Mouse (Mus musculus) intestine, postnatal 0 days (tissue): Measurements from ENCODE around the gene Prickle1. TPM values are rescaled to one million over a fixed set of nuclear protein-coding genes. Genes with fewer than 3 reads are reported as not detected.

Source experiments
- ATAC-seq: fragments of 200-750 bp; cut with Nextera tagmentation; 2 replicates; pipeline ENCODE4 v1.8.0; 2017; ENCODE audit warnings: mild to moderate bottlenecking, moderate TSS enrichment, moderate library complexity
- H3K27ac ChIP-seq: fragments of 300-500 bp; sonication (generic); 2 replicates; pipeline ENCODE4 v1.5.1; 2014; ENCODE audit warnings: mild to moderate bottlenecking, low read depth, low read length, moderate library complexity
- H3K27me3 ChIP-seq: fragments of 300-500 bp; sonication (generic); replicated peaks from 2 replicates; pipeline ENCODE4 v1.6.1; 2014; ENCODE audit warnings: low read length, mixed read lengths; ENCODE audit not compliant: control insufficient read depth, insufficient read depth
- H3K36me3 ChIP-seq: fragments of 300-500 bp; sonication (generic); 2 replicates; pipeline ENCODE4 v1.6.1; 2014; ENCODE audit warnings: mild to moderate bottlenecking, moderate library complexity; ENCODE audit not compliant: control insufficient read depth, insufficient read depth
- H3K4me1 ChIP-seq: fragments of 300-500 bp; sonication (generic); replicated peaks from 2 replicates; pipeline ENCODE4 v1.6.1; 2014; ENCODE audit warnings: antibody characterized with exemption, low read length, mixed read lengths; ENCODE audit not compliant: control insufficient read depth, insufficient read depth
- H3K4me2 ChIP-seq: fragments of 300-500 bp; sonication (generic); replicated peaks from 2 replicates; pipeline ENCODE4 v1.6.1; 2014; ENCODE audit warnings: low read depth, mild to moderate bottlenecking, moderate library complexity
- H3K4me3 ChIP-seq: fragments of 300-500 bp; sonication (generic); 2 replicates; pipeline ENCODE4 v1.5.1; 2014; ENCODE audit warnings: low read depth, low read length
- H3K9ac ChIP-seq: fragments of 300-500 bp; sonication (generic); 2 replicates; pipeline ENCODE4 v1.6.1; 2014; ENCODE audit warnings: mild to moderate bottlenecking, low read depth, low read length
- H3K9me3 ChIP-seq: fragments of 300-500 bp; sonication (generic); 2 replicates; pipeline ENCODE4 v1.6.1; 2016; ENCODE audit warnings: mixed run types; ENCODE audit not compliant: control insufficient read depth
- CTCF ChIP-seq: sonication (generic); IDR thresholded peaks from 2 replicates; pipeline ENCODE4 v1.5.1; 2016; ENCODE audit warnings: low read depth, mild to moderate bottlenecking, control low read depth, antibody characterized with exemption, moderate library complexity
- WGBS: fragments of 180-500 bp; shearing (Covaris S2); extraction: QIAGEN DNeasy Blood & Tissue Kit; methylation state at CpG from one replicate; pipeline ENCODE4 v1.1.7; 2014; 5-methylcytosine and 5-hydroxymethylcytosine counted together
- polyA plus RNA-seq: library from polyadenylated mRNA; unstranded; fragments of >200 nt; fragmentation: Nextera tagmentation; extraction: Ambion mirVana; gene quantifications from 2 replicates; pipeline ENCODE4 v1.2.1, GENCODE M21; 2015

Gene Prickle1
- polyA plus RNA-seq, 1 experiment from 2014 or later, result 6.5 TPM

DNA sequence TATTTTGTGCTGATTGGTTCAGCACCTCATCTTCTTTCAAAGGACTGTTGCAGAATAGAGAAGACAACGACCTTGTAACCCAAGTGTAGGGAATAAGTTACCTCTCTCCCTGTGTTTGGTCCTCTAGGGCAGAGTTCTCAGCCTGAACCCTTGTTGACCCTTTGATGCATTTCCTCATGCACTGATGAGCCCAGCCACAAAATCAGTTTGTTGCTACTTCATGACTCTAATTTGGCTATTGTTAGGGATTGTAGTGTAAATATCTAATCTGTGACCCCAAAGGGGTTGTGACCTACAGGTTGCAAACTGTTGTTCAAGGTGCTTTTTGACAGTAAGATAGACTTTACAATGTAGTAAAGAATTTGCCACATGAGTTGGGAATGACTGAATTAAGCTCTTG, 142.4 kb downstream of the Prickle1 start:
- Histone ChIP-seq H3K27ac (no peak overlapping the region), H3K4me3 (no peak overlapping the region), H3K27me3 (no peaks in the 10 kb centered on the region), H3K9me3 (no peaks in the 10 kb centered on the region), H3K9ac (no peak overlapping the region), H3K36me3 (0 out of 2 replicates have a peak, but pooled peaks cover 3% of the 10 kb centered on the region), H3K4me2 (no peak overlapping the region), H3K4me1 (no peaks in the 10 kb centered on the region)
- ATAC-seq, result no peak
- WGBS, result 87% methylated on average over 1 of the region's 1 CpGs
- TF ChIP-seq CTCF, result no peak

Other genes with a start within 250 kb of the Prickle1 start
- gene Zcrb1, start 197.6 kb downstream of the Prickle1 start, polyA plus RNA-seq, result 99.5 and 102 TPM in 2 replicates
- 17.7 and 18.1 TPM in 2 replicates for gene Pphln1, start 197.5 kb downstream of the Prickle1 start, polyA plus RNA-seq